In the genomic region with DNA sequence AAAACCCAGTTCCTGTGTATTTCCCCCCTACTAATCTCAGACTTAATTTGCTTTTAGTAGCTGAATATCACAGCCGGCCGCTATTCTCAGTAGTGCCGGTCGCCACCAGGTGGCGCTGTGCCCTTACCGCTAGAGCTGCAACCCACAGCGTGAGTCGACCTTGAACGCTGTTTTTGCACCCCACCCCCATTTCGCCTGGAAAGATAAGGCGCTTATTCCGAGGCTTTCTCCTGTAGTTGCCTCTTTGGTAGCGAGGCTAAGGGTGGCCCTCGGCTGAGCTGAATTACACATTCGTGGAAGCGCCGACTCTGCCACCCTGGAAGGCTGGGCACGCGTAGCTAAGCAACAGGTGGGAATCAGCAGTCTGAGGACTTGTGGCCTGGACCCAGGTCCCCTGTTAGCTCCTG, we compare ENCODE assay signal across 8 mouse cellular contexts. TPM values are rescaled to one million over a fixed set of nuclear protein-coding genes. Genes with fewer than 3 reads are reported as not detected.
DNase-seq lines count a peak whose midpoint lies in the region; ATAC-seq and TF ChIP-seq lines count a peak whose summit lies in the region.

No protein-coding gene starts in this region.

- no peaks in the 10 kb centered on the region for H3K27me3 ChIP-seq in kidney, adult 2 months (replicated peaks; ENCODE audit: control insufficient read depth, insufficient read depth, low read length)
- H3K27me3 ChIP-seq in liver, embryonic 13.5 days: 0 out of 2 replicates have a peak, but pooled peaks cover 8% of the 10 kb centered on the region
- no peaks in the 10 kb centered on the region for H3K27me3 ChIP-seq in stomach, embryonic 15.5 days (replicated peaks)

- no peaks in the 10 kb centered on the region for H3K9me3 ChIP-seq in liver, embryonic 13.5 days (replicated peaks)
- H3K9me3 ChIP-seq in stomach, embryonic 15.5 days: no peaks in the 10 kb centered on the region

- peak overlapping the region; percentile 28; the same call in 1 of the 2 replicates for H3K4me3 ChIP-seq in kidney, adult 2 months (ENCODE audit: insufficient read depth, low read depth, low read length)
- H3K4me3 ChIP-seq in liver, embryonic 13.5 days (replicated peaks): peak overlapping the region; percentile 43
- peak overlapping the region; percentile 21 for H3K4me3 ChIP-seq in stomach, embryonic 15.5 days (replicated peaks)

- WGBS in kidney, adult 2 months: 16% methylated on average over 19 of the region's 19 CpGs
- WGBS in liver, embryonic 13.5 days (ENCODE audit: insufficient replicate concordance): 14% methylated on average over 19 of the region's 19 CpGs
- WGBS in stomach, embryonic 15.5 days: 20% methylated on average over 19 of the region's 19 CpGs

- peak; percentile 88 for DNase-seq in 416B (ENCODE audit: low read depth)
- peak; percentile 91 for DNase-seq in adrenal gland, postnatal 10 days
- peak; percentile 70 for DNase-seq in embryo, embryonic 9.5 days (ENCODE audit: extremely low spot score)
- DNase-seq in heart, adult 18-20 months: peak; percentile 74 to 89
- DNase-seq in kidney, adult 2 months: peak; percentile 80
- peak; percentile 71 for DNase-seq in liver, embryonic 13.5 days
- DNase-seq in neural tube, embryonic 10.5 days (ENCODE audit: extremely low spot score, low spot score): peak; percentile 84

- no peak for TF ChIP-seq POLR2A in kidney, adult 2 months (IDR thresholded peaks at IDR 0.05; ENCODE audit: low read depth, low read length)

- TF ChIP-seq CTCF in kidney, adult 2 months (conservative IDR thresholded peaks at IDR 0.05; ENCODE audit: insufficient read depth, insufficient read length, low read depth, low read length): peak; percentile 92

- H3K36me3 ChIP-seq in kidney, adult 2 months (ENCODE audit: control insufficient read depth, insufficient read depth, low read length): no peaks in the 10 kb centered on the region
- H3K36me3 ChIP-seq in liver, embryonic 13.5 days: no peaks in the 10 kb centered on the region
- no peaks in the 10 kb centered on the region for H3K36me3 ChIP-seq in stomach, embryonic 15.5 days

- peak overlapping the region; percentile 30; the same call in 1 of the 2 replicates for H3K27ac ChIP-seq in kidney, adult 2 months (ENCODE audit: insufficient read depth, low read depth, low read length)
- H3K27ac ChIP-seq in liver, embryonic 13.5 days: no peak overlapping the region
- no peak overlapping the region for H3K27ac ChIP-seq in stomach, embryonic 15.5 days

- ATAC-seq in liver, embryonic 13.5 days (ENCODE audit: low read depth): peak; percentile 82
- ATAC-seq in stomach, embryonic 15.5 days (ENCODE audit: insufficient read depth, low FRiP score, low read depth): peak; percentile 77

- H3K4me1 ChIP-seq in kidney, adult 2 months (ENCODE audit: control insufficient read depth, insufficient read depth, low read length): no peaks in the 10 kb centered on the region
- peaks cover 15% of the 10 kb centered on the region for H3K4me1 ChIP-seq in liver, embryonic 13.5 days (replicated peaks)
- peaks cover 3% of the 10 kb centered on the region; the same call in 1 of the 2 replicates for H3K4me1 ChIP-seq in stomach, embryonic 15.5 days

- peak overlapping the region; percentile 55 for H3K9ac ChIP-seq in liver, embryonic 13.5 days
- no peak overlapping the region for H3K9ac ChIP-seq in stomach, embryonic 15.5 days

- peak overlapping the region; percentile 61 for H3K4me2 ChIP-seq in liver, embryonic 13.5 days
- peak overlapping the region; percentile 52 for H3K4me2 ChIP-seq in stomach, embryonic 15.5 days

RNA-seq across cellular contexts. Expression of a gene that starts 8.9 kb away (rescaled TPM):
- 100 to 1,000 TPM; 142 to 172 TPM for total RNA-seq in adrenal gland, postnatal 10 days (2021)
- total RNA-seq in heart, adult 18-20 months (2021): 100 to 1,000 TPM; 114 to 120 TPM
- 100 and 107 TPM in 2 replicates for polyA plus RNA-seq in kidney, adult 2 months (2012; rRNA removed)
- 94.0 and 98.3 TPM in 2 replicates for polyA plus RNA-seq in liver, embryonic 13.5 days (2015; fragmentation: Nextera tagmentation; extraction: Ambion mirVana)
- polyA plus RNA-seq in stomach, embryonic 15.5 days (2015; fragmentation: Nextera tagmentation; extraction: Ambion mirVana): 193 and 202 TPM in 2 replicates

RNA-seq across cellular contexts. Expression of a gene that starts 22.9 kb away (rescaled TPM):
- 1 to 10 TPM; 2.4 to 6.4 TPM for total RNA-seq in adrenal gland, postnatal 10 days (2021)
- not detected for total RNA-seq in heart, adult 18-20 months (2021)
- polyA plus RNA-seq in kidney, adult 2 months (2012; rRNA removed): 0.34 and 1.1 TPM in 2 replicates
- polyA plus RNA-seq in liver, embryonic 13.5 days (2015; fragmentation: Nextera tagmentation; extraction: Ambion mirVana): not detected in 2 replicates
- 0.35 and 0.86 TPM in 2 replicates for polyA plus RNA-seq in stomach, embryonic 15.5 days (2015; fragmentation: Nextera tagmentation; extraction: Ambion mirVana)

RNA-seq across cellular contexts. Expression of a gene that starts 24.6 kb away (rescaled TPM):
- under 1 TPM in 1 of 2 experiments, not detected in 1; 0.12 TPM for total RNA-seq in adrenal gland, postnatal 10 days (2021)
- total RNA-seq in heart, adult 18-20 months (2021): not detected
- 0.23 and 0.41 TPM in 2 replicates for polyA plus RNA-seq in kidney, adult 2 months (2012; rRNA removed)
- polyA plus RNA-seq in liver, embryonic 13.5 days (2015; fragmentation: Nextera tagmentation; extraction: Ambion mirVana): not detected in 2 replicates
- 0.68 and 0.75 TPM in 2 replicates for polyA plus RNA-seq in stomach, embryonic 15.5 days (2015; fragmentation: Nextera tagmentation; extraction: Ambion mirVana)

RNA-seq across cellular contexts. Expression of a gene that starts 40.5 kb away (rescaled TPM):
- total RNA-seq in adrenal gland, postnatal 10 days (2021): 10 to 100 TPM; 15.7 to 21.4 TPM
- 1 to 10 TPM; 8.8 to 9.8 TPM for total RNA-seq in heart, adult 18-20 months (2021)
- 60.5 and 75.3 TPM in 2 replicates for polyA plus RNA-seq in kidney, adult 2 months (2012; rRNA removed)
- polyA plus RNA-seq in liver, embryonic 13.5 days (2015; fragmentation: Nextera tagmentation; extraction: Ambion mirVana): 4.6 and 5.7 TPM in 2 replicates
- polyA plus RNA-seq in stomach, embryonic 15.5 days (2015; fragmentation: Nextera tagmentation; extraction: Ambion mirVana): 23.6 and 26.7 TPM in 2 replicates

RNA-seq across cellular contexts. Expression of a gene that starts 48.4 kb away (rescaled TPM):
- total RNA-seq in adrenal gland, postnatal 10 days (2021): 1 to 10 TPM; 2.3 to 2.8 TPM
- total RNA-seq in heart, adult 18-20 months (2021): 1 to 10 TPM in 1 of 2 experiments, under 1 TPM in 1; 0.99 to 1.5 TPM
- 0.53 and 1.2 TPM in 2 replicates for polyA plus RNA-seq in kidney, adult 2 months (2012; rRNA removed)
- 0.73 and 0.94 TPM in 2 replicates for polyA plus RNA-seq in liver, embryonic 13.5 days (2015; fragmentation: Nextera tagmentation; extraction: Ambion mirVana)
- polyA plus RNA-seq in stomach, embryonic 15.5 days (2015; fragmentation: Nextera tagmentation; extraction: Ambion mirVana): 1.2 TPM in 2 replicates
